Mouse (Mus musculus): ENCODE results near the gene Tulp2. TPM values are rescaled to one million over a fixed set of nuclear protein-coding genes. Genes with fewer than 3 reads are reported as not detected.

Gene Tulp2
- total and polyA plus RNA-seq, 3 experiments, result 1.1 to 1.2 TPM; not detected in 1

GRCm38 (mm10) chr7:45525809-45526473 lies 44.3 kb downstream of the Tulp2 start, which contains the start of the genes Ppp1r15a and Plekha4:
TSS of gene Ppp1r15a (minus strand) at chr7:45526268.
TSS of gene Plekha4 (plus strand) at chr7:45526330.
- peak within 1 kb of the TSS; percentile 78 to 95 for H3K4me3 ChIP-seq (ENCODE audit: control insufficient read depth in 1 of 2, insufficient read depth in 1 of 2, low read depth in 2 of 2, low read length in 2 of 2)
- H3K4me1 ChIP-seq (ENCODE audit: control insufficient read depth in 1 of 2, insufficient read depth in 2 of 2, low read length in 2 of 2), result peaks cover 3 to 25% of the 10 kb centered on the region in 2 experiments; a peak in 3 of 4 replicates
- TF ChIP-seq MAFK (IDR thresholded peaks at IDR 0.05; ENCODE audit: borderline replicate concordance, low read depth, low read length) (no peak), USF1 (IDR thresholded peaks at IDR 0.05; ENCODE audit: low read depth, low read length) (0 out of 2 replicates have a peak, but pooled peaks have one; percentile 35), POLR2A (IDR thresholded peaks at IDR 0.05; ENCODE audit: control insufficient read depth in 1 of 2, insufficient read depth in 1 of 2, low read depth in 1 of 2, low read length in 2 of 2, poor library complexity in 1 of 2) (peak; percentile 97 to 99), E2F4 (IDR thresholded peaks at IDR 0.05; ENCODE audit: borderline replicate concordance, low read depth, low read length) (no peak), ZKSCAN1 (IDR thresholded peaks at IDR 0.05; ENCODE audit: low read depth, low read length) (no peak), ZMIZ1 (IDR thresholded peaks at IDR 0.05; ENCODE audit: low read depth, low read length) (peak; percentile 98), TAL1 (IDR thresholded peaks at IDR 0.05; ENCODE audit: low read length) (peak; percentile 51; the same call in 1 of the 2 replicates), TBP (IDR thresholded peaks at IDR 0.05; ENCODE audit: low read depth, low read length) (peak; percentile 98), USF2 (IDR thresholded peaks at IDR 0.05; ENCODE audit: borderline replicate concordance in 1 of 2, insufficient read depth in 1 of 2, low read depth in 1 of 2, low read length in 2 of 2) (no peak), NELFE (IDR thresholded peaks at IDR 0.05; ENCODE audit: low read depth, low read length) (peak; percentile 98), MAZ (IDR thresholded peaks at IDR 0.05; ENCODE audit: low read depth, low read length) (0 out of 2 replicates have a peak, but pooled peaks have one; percentile 26), NRF1 (IDR thresholded peaks at IDR 0.05; ENCODE audit: insufficient read depth, low read depth, low read length, poor library complexity, severe bottlenecking) (peak; percentile 40; the same call in 1 of the 2 replicates), ZNF384 (IDR thresholded peaks at IDR 0.05; ENCODE audit: low read depth, low read length) (no peak), RAD21 (IDR thresholded peaks at IDR 0.05; ENCODE audit: low read depth, low read length) (no peak), CTCF (IDR thresholded peaks at IDR 0.05 in 2 of 3, conservative IDR thresholded peaks at IDR 0.05 in 1 of 3; ENCODE audit: control insufficient read depth in 1 of 3, insufficient read depth in 1 of 3, low read depth in 2 of 3, low read length in 3 of 3, poor library complexity in 1 of 3, severe bottlenecking in 1 of 3) (no peak), ELF1 (IDR thresholded peaks at IDR 0.05; ENCODE audit: low read depth, low read length) (peak; percentile 87), GATA1 (IDR thresholded peaks at IDR 0.05; ENCODE audit: low read depth, low read length) (peak; percentile 81), HCFC1 (IDR thresholded peaks at IDR 0.05; ENCODE audit: low read depth, low read length) (peak; percentile 82), KAT2A (conservative IDR thresholded peaks at IDR 0.05; ENCODE audit: low read depth, low read length) (no peak; the same call in 1 of the 2 replicates), SIN3A (IDR thresholded peaks at IDR 0.05; ENCODE audit: low read length) (peak; percentile 73), MAX (IDR thresholded peaks at IDR 0.05; ENCODE audit: low read length) (peak; percentile 70; the same call in 1 of the 2 replicates), SMC3 (IDR thresholded peaks at IDR 0.05; ENCODE audit: low read depth, low read length) (no peak), MYC (IDR thresholded peaks at IDR 0.05; ENCODE audit: low read depth, low read length) (peak; percentile 68), CHD1 (IDR thresholded peaks at IDR 0.05; ENCODE audit: low read depth, low read length) (peak; percentile 23; the same call in 1 of the 2 replicates), JUND (IDR thresholded peaks at IDR 0.05; ENCODE audit: low read depth, low read length) (no peak), TCF12 (IDR thresholded peaks at IDR 0.05; ENCODE audit: low read depth, low read length) (peak; percentile 78), RCOR1 (IDR thresholded peaks at IDR 0.05; ENCODE audit: low read depth, low read length) (no peak), CHD2 (IDR thresholded peaks at IDR 0.05; ENCODE audit: low read length) (peak; percentile 89), POLR2AphosphoS5 (IDR thresholded peaks at IDR 0.05; ENCODE audit: borderline replicate concordance, low read depth, low read length) (peak; percentile 78; the same call in 1 of the 2 replicates), MYB (IDR thresholded peaks at IDR 0.05; ENCODE audit: low read depth, low read length) (no peak), GABPA (IDR thresholded peaks at IDR 0.05; ENCODE audit: low read depth, low read length) (0 out of 2 replicates have a peak, but pooled peaks have one; percentile 33), MXI1 (IDR thresholded peaks at IDR 0.05; ENCODE audit: low read depth, low read length) (peak; percentile 75), POLR2AphosphoS2 (IDR thresholded peaks at IDR 0.05; ENCODE audit: low read length) (peak; percentile 98), UBTF (IDR thresholded peaks at IDR 0.05; ENCODE audit: borderline replicate concordance, insufficient read depth, low read depth, low read length) (no peak), MEF2A (IDR thresholded peaks at IDR 0.05; ENCODE audit: extremely low read depth, insufficient replicate concordance, low read depth, low read length, poor library complexity, severe bottlenecking) (no peak), EP300 (IDR thresholded peaks at IDR 0.05; ENCODE audit: low read depth in 1 of 2, low read length in 2 of 2) (no peak)

More at GRCm38 (mm10) chr7:45525809-45526473, 44.3 kb downstream of the Tulp2 start, which contains the start of the genes Ppp1r15a and Plekha4:
- Histone ChIP-seq H3K9me3 (replicated peaks; ENCODE audit: insufficient read depth, low read length) (no peaks in the 10 kb centered on the region), H3K9ac (ENCODE audit: control insufficient read depth, low read depth, low read length, poor library complexity, severe bottlenecking) (peak within 1 kb of the TSS; percentile 92), H3K27ac (ENCODE audit: control insufficient read depth, low read depth, low read length) (peak within 1 kb of the TSS; percentile 95), H3K79me2 (ENCODE audit: control insufficient read depth, insufficient read depth, low read length, poor library complexity) (peaks cover 27% of the 10 kb centered on the region), H3K27me3 (ENCODE audit: control insufficient read depth in 1 of 2, insufficient read depth in 2 of 2, low read length in 2 of 2) (peaks cover 0 to under 1% of the 10 kb centered on the region in 2 experiments; a peak in 1 of 4 replicates), H3K36me3 (ENCODE audit: control insufficient read depth in 1 of 2, insufficient read depth in 2 of 2, low read length in 2 of 2) (peaks cover 0 to 35% of the 10 kb centered on the region in 2 experiments; a peak in 2 of 4 replicates)
- peak; percentile 99 for DNase-seq (ENCODE audit: low read depth, low spot score)

Measured in MEL (cell line).